Mouse (Mus musculus) myocyte (in vitro differentiated cells): ENCODE results near the gene Fgd6.

Source experiments
- E2F4 ChIP-seq: IDR thresholded peaks from one replicate; pipeline ENCODE4 v1.6.1; 2011; ENCODE audit warnings: mild to moderate bottlenecking, control low read depth, moderate library complexity; ENCODE audit not compliant: insufficient read depth
- MYOD1 ChIP-seq, 3 experiments: IDR thresholded peaks; one replicate each; pipeline ENCODE4 v1.6.1; 2011; ENCODE audit warnings: control low read depth in 2 of 3, low read depth in 2 of 3, mild to moderate bottlenecking in 2 of 3, moderate library complexity in 1 of 3; ENCODE audit not compliant: insufficient read length in 2 of 3, control insufficient read depth in 1 of 3
- MYOG ChIP-seq, 3 experiments: IDR thresholded peaks; one replicate each; pipeline ENCODE4 v1.6.1; 2011; ENCODE audit warnings: control low read depth in 2 of 3, low read depth in 2 of 3, mild to moderate bottlenecking in 2 of 3; ENCODE audit not compliant: insufficient read length in 2 of 3, control insufficient read depth in 1 of 3, insufficient read depth in 1 of 3
- POLR2A ChIP-seq: IDR thresholded peaks from one replicate; pipeline ENCODE4 v1.6.1; 2011; ENCODE audit warnings: low read depth, mild to moderate bottlenecking, control low read depth, moderate library complexity; ENCODE audit not compliant: insufficient read length
- POLR2AphosphoS2 ChIP-seq: IDR thresholded peaks from one replicate; pipeline ENCODE4 v1.6.1; 2011; ENCODE audit warnings: low read depth, control low read depth; ENCODE audit not compliant: insufficient read length
- SRF ChIP-seq: IDR thresholded peaks from one replicate; pipeline ENCODE4 v1.6.1; 2011; ENCODE audit warnings: low read depth; ENCODE audit not compliant: control insufficient read depth, insufficient read length
- TCF12 ChIP-seq: IDR thresholded peaks from one replicate; pipeline ENCODE4 v1.6.1; 2011; ENCODE audit warnings: mild to moderate bottlenecking, control low read depth; ENCODE audit not compliant: poor library complexity, insufficient read depth, severe bottlenecking
- TCF3 ChIP-seq: IDR thresholded peaks from one replicate; pipeline ENCODE4 v1.6.1; 2011; ENCODE audit warnings: low read depth, control low read depth; ENCODE audit not compliant: insufficient read length
- USF1 ChIP-seq: IDR thresholded peaks from one replicate; pipeline ENCODE4 v1.6.1; 2011; ENCODE audit warnings: low read depth, mild to moderate bottlenecking, control low read depth, moderate library complexity

DNA sequence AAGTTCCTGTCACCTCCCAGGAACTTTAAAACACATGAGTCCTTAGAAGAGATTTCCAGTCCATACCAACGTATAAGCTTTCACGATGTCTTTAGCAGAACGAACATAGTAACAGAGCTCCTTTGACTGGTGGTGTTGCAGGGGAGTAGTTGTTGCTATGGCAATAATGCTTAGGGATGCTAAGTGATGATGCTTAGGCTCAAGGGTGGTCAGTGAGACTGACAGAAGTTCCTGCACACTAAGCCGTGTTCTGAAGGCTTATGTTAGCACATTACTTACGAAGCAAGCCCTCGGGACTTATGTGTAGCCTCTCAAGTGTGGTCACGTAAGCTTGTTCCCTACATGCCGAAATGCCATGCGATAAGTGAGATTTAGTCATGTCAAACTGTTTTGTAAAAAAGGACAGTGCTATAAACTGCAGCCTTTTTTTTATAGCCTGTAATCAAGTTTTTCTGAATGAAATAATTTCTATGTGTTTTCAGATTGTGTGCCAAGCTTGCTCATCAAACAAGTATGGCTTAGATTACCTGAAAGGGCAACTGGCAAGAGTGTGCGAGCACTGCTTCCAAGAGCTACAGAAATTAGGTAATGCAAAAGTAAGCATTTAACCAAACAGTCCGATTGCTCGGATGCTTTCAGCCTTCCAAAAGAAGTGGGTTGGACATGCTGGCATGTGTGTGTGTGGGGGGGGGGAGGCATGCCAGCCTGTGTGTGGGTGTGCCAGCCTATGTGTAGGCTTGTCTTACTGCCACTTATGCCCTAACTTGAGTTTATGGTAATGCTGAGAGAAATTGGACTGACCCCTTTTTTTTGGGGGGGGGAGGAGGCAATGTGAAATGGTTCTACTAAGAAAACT lies 99.0 kb downstream of the Fgd6 start:
- TF ChIP-seq POLR2A (no peak), USF1 (no peak), POLR2AphosphoS2 (no peak), TCF12 (no peak), MYOD1 (IDR thresholded peaks at IDR 0.05; ENCODE audit: control insufficient read depth in 1 of 3, insufficient read length in 2 of 3, low read depth in 2 of 3) (no peak), TCF3 (no peak), MYOG (IDR thresholded peaks at IDR 0.05; ENCODE audit: control insufficient read depth in 1 of 3, insufficient read depth in 1 of 3, insufficient read length in 2 of 3, low read depth in 2 of 3) (no peak), E2F4 (no peak), SRF (no peak)
